Mouse (Mus musculus): ENCODE measurements around the gene Trim16.

GRCm38 (mm10) chr11:62873479-62873878 is 53.4 kb downstream of the Trim16 start:
- TF ChIP-seq CTCF (IDR thresholded peaks at IDR 0.05; ENCODE audit: insufficient read depth, low read depth, low read length) (no peak), POLR2A (IDR thresholded peaks at IDR 0.05; ENCODE audit: insufficient read depth, low read depth, low read length) (no peak)

Measured in olfactory bulb, adult 2 months (tissue).